Mouse (Mus musculus) testis, adult 2 months (tissue): ENCODE results near the gene Rai14.

Experiments
- CTCF ChIP-seq: fragments of 200-500 bp; IDR thresholded peaks from 2 replicates; pipeline ENCODE4 v1.5.1; 2012; ENCODE audit warnings: low read depth, mild to moderate bottlenecking, inconsistent platforms, low read length, moderate library complexity; ENCODE audit not compliant: control insufficient read depth, insufficient read depth, insufficient replicate concordance
- POLR2A ChIP-seq: fragments of 200-500 bp; IDR thresholded peaks from 2 replicates; pipeline ENCODE4 v1.6.1; 2012; ENCODE audit warnings: low read depth, mild to moderate bottlenecking, inconsistent platforms, low read length, moderate library complexity; ENCODE audit not compliant: control insufficient read depth

GRCm38 (mm10) chr15:10749678-10750077 lies 35.3 kb upstream of the Rai14 start:
- no peak for TF ChIP-seq CTCF
- no peak for TF ChIP-seq POLR2A
